13 mouse cellular contexts compared by ENCODE assay signal in genomic region chr6:28916630-28917029, GRCm38 (mm10).
DNase-seq lines count a peak whose midpoint lies in the region; ATAC-seq and TF ChIP-seq lines count a peak whose summit lies in the region.
"Had no signal": no experiment of that assay in that cellular context is flagged by ENCODE, and none has a peak within 500 bp of the region (broad histone marks: within the 10 kb centered on the region; RNA-seq: fewer than 3 reads in every experiment).

No protein-coding gene starts in this region.

- H3K4me1 ChIP-seq in forebrain, embryonic 10.5 days, result peaks cover 14% of the 10 kb centered on the region; the same call in 1 of the 2 replicates
- H3K4me1 ChIP-seq in forebrain, embryonic 16.5 days (replicated peaks; ENCODE audit: control insufficient read depth, insufficient read depth, low read length), result no peaks in the 10 kb centered on the region
- H3K4me1 ChIP-seq in midbrain, embryonic 16.5 days (ENCODE audit: control insufficient read depth, insufficient read depth, low read length), result no peaks in the 10 kb centered on the region
- H3K4me1 ChIP-seq in midbrain, embryonic 14.5 days (ENCODE audit: control insufficient read depth, insufficient read depth, low read length), result no peaks in the 10 kb centered on the region
- H3K4me1 ChIP-seq in testis, adult 2 months (ENCODE audit: control insufficient read depth, insufficient read depth, low read length), result peaks cover 2% of the 10 kb centered on the region; the same call in 1 of the 2 replicates

- no peaks in the 10 kb centered on the region for H3K36me3 ChIP-seq in forebrain, embryonic 10.5 days (replicated peaks)
- H3K36me3 ChIP-seq in forebrain, embryonic 16.5 days (ENCODE audit: control insufficient read depth, insufficient read depth), result no peaks in the 10 kb centered on the region
- no peaks in the 10 kb centered on the region for H3K36me3 ChIP-seq in midbrain, embryonic 16.5 days (ENCODE audit: control insufficient read depth, insufficient read depth, low read length)
- H3K36me3 ChIP-seq in midbrain, embryonic 14.5 days (ENCODE audit: control insufficient read depth, insufficient read depth, low read length), result no peaks in the 10 kb centered on the region
- H3K36me3 ChIP-seq in testis, adult 2 months (ENCODE audit: control insufficient read depth, insufficient read depth, low read length), result no peaks in the 10 kb centered on the region

- no peak overlapping the region for H3K4me3 ChIP-seq in forebrain, embryonic 10.5 days
- H3K4me3 ChIP-seq in forebrain, embryonic 16.5 days (replicated peaks; ENCODE audit: low read length), result no peak overlapping the region
- no peak overlapping the region for H3K4me3 ChIP-seq in midbrain, embryonic 16.5 days (ENCODE audit: low read depth, low read length)
- H3K4me3 ChIP-seq in midbrain, embryonic 14.5 days (replicated peaks; ENCODE audit: low read depth, low read length), result no peak overlapping the region
- no peak overlapping the region for H3K4me3 ChIP-seq in testis, adult 2 months (ENCODE audit: control insufficient read depth, low read depth, low read length)
- H3K4me3 ChIP-seq: erythroblast, embryonic 14.5 days; layer of hippocampus, adult 2 months had no signal

- H3K27ac ChIP-seq in forebrain, embryonic 10.5 days, result 0 out of 2 replicates have a peak overlapping the region, but pooled peaks have one; percentile 44
- no peak overlapping the region for H3K27ac ChIP-seq in forebrain, embryonic 16.5 days (ENCODE audit: low read length)
- H3K27ac ChIP-seq in midbrain, embryonic 16.5 days (ENCODE audit: low read length), result no peak overlapping the region
- no peak overlapping the region for H3K27ac ChIP-seq in midbrain, embryonic 14.5 days (replicated peaks; ENCODE audit: low read depth, low read length)
- peak overlapping the region; percentile 72 for H3K27ac ChIP-seq in testis, adult 2 months (ENCODE audit: control insufficient read depth, insufficient read depth, low read depth, low read length)
- H3K27ac ChIP-seq: hindbrain, postnatal 0 days; layer of hippocampus, adult 2 months had no signal

- H3K9me3 ChIP-seq in forebrain, embryonic 10.5 days, result peaks cover 9% of the 10 kb centered on the region; the same call in 1 of the 2 replicates
- H3K9me3 ChIP-seq in forebrain, embryonic 16.5 days (ENCODE audit: control insufficient read depth, low read length), result peaks cover 2% of the 10 kb centered on the region; the same call in 1 of the 2 replicates
- H3K9me3 ChIP-seq in midbrain, embryonic 16.5 days (replicated peaks; ENCODE audit: control insufficient read depth, low read length, poor library complexity, severe bottlenecking), result 0 out of 2 replicates have a peak, but pooled peaks cover 4% of the 10 kb centered on the region
- H3K9me3 ChIP-seq in midbrain, embryonic 14.5 days (ENCODE audit: control insufficient read depth, low read length), result no peaks in the 10 kb centered on the region; the same call in 1 of the 2 replicates

- no peaks in the 10 kb centered on the region for H3K27me3 ChIP-seq in forebrain, embryonic 10.5 days (ENCODE audit: poor library complexity, severe bottlenecking)
- H3K27me3 ChIP-seq in forebrain, embryonic 16.5 days (replicated peaks; ENCODE audit: control insufficient read depth, insufficient read depth, low read length), result no peaks in the 10 kb centered on the region
- H3K27me3 ChIP-seq in midbrain, embryonic 16.5 days (ENCODE audit: control insufficient read depth, insufficient read depth, low read depth, low read length), result no peaks in the 10 kb centered on the region
- no peaks in the 10 kb centered on the region for H3K27me3 ChIP-seq in midbrain, embryonic 14.5 days (ENCODE audit: control insufficient read depth, insufficient read depth, low read length)
- H3K27me3 ChIP-seq in testis, adult 2 months (ENCODE audit: control insufficient read depth, insufficient read depth, low read length), result no peaks in the 10 kb centered on the region

- no peak for TF ChIP-seq CTCF in testis, adult 2 months (IDR thresholded peaks at IDR 0.05; ENCODE audit: control insufficient read depth, insufficient read depth, insufficient replicate concordance, low read depth, low read length)

- 69% methylated on average over 8 of the region's 8 CpGs for WGBS in forebrain, embryonic 10.5 days
- 70% methylated on average over 8 of the region's 8 CpGs for WGBS in forebrain, embryonic 16.5 days
- 52% methylated on average over 8 of the region's 8 CpGs for whole genome bisulfite sequencing in midbrain, embryonic 16.5 days
- WGBS in midbrain, embryonic 14.5 days, result 67% methylated on average over 8 of the region's 8 CpGs

- H3K4me2 ChIP-seq in forebrain, embryonic 16.5 days (ENCODE audit: low read length), result no peak overlapping the region
- no peak overlapping the region for H3K4me2 ChIP-seq in midbrain, embryonic 16.5 days (ENCODE audit: low read length)
- H3K4me2 ChIP-seq in midbrain, embryonic 14.5 days (ENCODE audit: low read length), result no peak overlapping the region

- no peak for DNase-seq in forebrain, embryonic 10.5 days (ENCODE audit: extremely low spot score, low spot score)
- no peak for DNase-seq in midbrain, embryonic 14.5 days
- DNase-seq in fat pad, adult 2 months (ENCODE audit: extremely low read depth, low read depth, low spot score), result peak; percentile 16
- DNase-seq in embryo, embryonic 10 days (ENCODE audit: low spot score), result no peak
- DNase-seq in layer of hippocampus, postnatal 14 days (ENCODE audit: low spot score in 2 of 2), result no peak
- DNase-seq: B cell, adult 2 months; cerebellum, adult 2 months had no signal

- no peak for TF ChIP-seq POLR2A in testis, adult 2 months (IDR thresholded peaks at IDR 0.05; ENCODE audit: control insufficient read depth, low read depth, low read length)

- H3K9ac ChIP-seq in forebrain, embryonic 16.5 days (replicated peaks; ENCODE audit: low read depth, low read length), result no peak overlapping the region
- no peak overlapping the region for H3K9ac ChIP-seq in midbrain, embryonic 16.5 days (ENCODE audit: low read depth, low read length)
- H3K9ac ChIP-seq in midbrain, embryonic 14.5 days (replicated peaks; ENCODE audit: low read length), result no peak overlapping the region

- ATAC-seq in forebrain, embryonic 16.5 days, result no peak
- ATAC-seq in midbrain, embryonic 16.5 days, result peak; percentile 14; the same call in 1 of the 2 replicates
- no peak for ATAC-seq in midbrain, embryonic 14.5 days (ENCODE audit: low FRiP score, low TSS enrichment)
- ATAC-seq: hindbrain, postnatal 0 days had no signal

Comparison
In these comparisons a context has a peak if more than half of its experiments do, and no peak if none do; other contexts are left out.
1. H3K27ac ChIP-seq: peak in forebrain, embryonic 10.5 days (single experiment) and testis, adult 2 months (single experiment); none in forebrain, embryonic 16.5 days (single experiment), midbrain, embryonic 16.5 days (single experiment) and midbrain, embryonic 14.5 days (single experiment).